Mouse (Mus musculus): Measurements from ENCODE around the gene Tnni3.
A peak's percentile ranks its signal among the peaks of the same experiment; 100 is the strongest.
"Not testable (repeated sequence)": the region's sequence is repeated elsewhere in the genome, so short reads cannot be mapped to it uniquely, and the experiment has no call there.

Gene Tnni3

GRCm38 (mm10) chr7:4524212-4524922, at the start of gene Tnni3:
TSS of gene Tnni3 (minus strand) at chr7:4524229.
- DNase-seq = peak; percentile 51

GRCm38 (mm10) chr7:4572361-4572760, 48.3 kb upstream of the Tnni3 start:
- not testable (repeated sequence) for DNase-seq

GRCm38 (mm10) chr7:4562660-4563059, 38.6 kb upstream of the Tnni3 start:
- no peak for DNase-seq

DNA sequence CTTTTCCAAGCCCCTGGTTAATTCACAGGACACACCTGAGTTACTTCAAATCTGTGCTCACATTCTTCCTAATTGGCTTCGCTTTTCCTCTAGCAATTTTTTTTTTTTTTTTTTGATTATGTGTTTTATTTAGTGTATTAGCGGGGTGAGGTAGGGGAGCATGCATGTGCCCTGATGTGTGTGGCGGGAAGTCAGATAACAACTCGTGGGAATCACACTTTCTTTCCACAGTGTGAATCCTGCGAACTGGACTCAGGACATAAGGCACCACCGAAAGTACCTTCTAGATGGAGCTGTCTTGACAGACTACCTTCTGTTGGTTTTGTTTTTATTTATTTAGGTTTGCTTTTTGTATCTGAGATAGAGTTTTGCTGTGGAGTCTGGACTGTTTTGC, 33.1 kb upstream of the Tnni3 start:
- no peak for DNase-seq

- DNase-seq = peak; percentile 85
Measured at GRCm38 (mm10) chr7:4556256-4557166, 32.5 kb upstream of the Tnni3 start.

DNA sequence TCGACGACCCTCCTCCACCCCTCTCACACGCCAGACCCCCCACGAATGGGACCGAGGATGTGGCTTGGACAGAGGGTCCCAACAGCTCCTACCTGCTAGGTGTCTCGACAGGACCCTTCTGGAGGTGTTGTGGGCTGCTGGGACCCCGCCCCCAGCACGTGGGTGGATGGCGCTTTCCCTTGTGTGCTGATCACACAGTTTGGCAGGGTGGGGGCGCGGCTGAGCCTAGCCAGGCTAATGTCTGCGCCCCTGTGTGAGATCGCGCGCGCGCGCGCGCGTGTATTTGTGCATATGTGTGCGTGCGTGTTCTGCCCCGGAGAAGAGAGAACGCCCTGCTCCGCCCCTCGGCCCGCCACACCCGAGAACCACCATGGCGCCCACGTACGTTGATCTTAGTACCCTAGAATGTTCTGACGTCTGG, 23.2 kb upstream of the Tnni3 start, which contains the start of gene Syt5:
TSS of gene Syt5 (minus strand) at position 321 of the 421 bp plus-strand sequence.
- DNase-seq = peak; percentile 57

GRCm38 (mm10) chr7:4546591-4547131, 22.6 kb upstream of the Tnni3 start:
- DNase-seq = peak; percentile 86

DNA sequence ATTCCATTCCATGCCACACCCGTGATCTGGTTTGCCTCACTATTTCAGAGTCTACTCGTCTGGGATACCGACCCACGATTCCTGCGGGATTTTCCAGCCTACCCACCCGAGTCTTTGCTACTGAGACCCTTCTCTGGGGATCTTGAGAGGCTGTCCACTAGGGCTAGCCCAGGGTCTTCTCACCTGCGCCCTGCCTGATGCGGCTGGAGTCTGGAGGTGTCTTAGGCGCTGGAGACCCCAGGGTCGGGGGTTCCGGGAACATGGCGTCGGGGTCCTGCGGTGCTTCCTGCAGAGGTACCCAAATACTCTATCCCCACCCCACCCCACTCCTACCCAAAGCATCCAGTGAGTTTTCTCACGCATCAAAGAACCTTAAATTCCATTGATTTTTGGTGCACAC, 22.0 kb upstream of the Tnni3 start:
- DNase-seq = no peak

DNA sequence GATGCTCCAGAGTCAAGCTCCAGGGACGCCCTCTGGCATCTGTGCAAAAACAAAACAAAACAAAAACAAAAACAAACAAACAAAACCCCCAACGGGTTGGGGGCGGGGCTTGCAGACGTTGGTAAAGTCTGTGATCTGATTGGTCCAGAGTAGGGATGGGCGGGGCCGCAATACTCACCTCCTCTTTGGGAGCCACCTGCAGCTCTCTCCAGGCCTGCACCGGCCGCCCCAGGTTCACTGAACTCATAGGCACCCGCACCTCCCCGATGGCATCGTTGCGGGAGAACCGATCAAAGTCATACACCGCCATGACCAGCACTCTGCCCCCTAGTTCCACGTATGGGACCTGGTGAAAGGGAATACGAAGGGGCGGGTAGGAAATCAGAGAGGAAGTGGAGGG, 18.0 kb upstream of the Tnni3 start:
- DNase-seq = no peak

GRCm38 (mm10) chr7:4541344-4541743, 17.3 kb upstream of the Tnni3 start:
- DNase-seq = no peak

DNA sequence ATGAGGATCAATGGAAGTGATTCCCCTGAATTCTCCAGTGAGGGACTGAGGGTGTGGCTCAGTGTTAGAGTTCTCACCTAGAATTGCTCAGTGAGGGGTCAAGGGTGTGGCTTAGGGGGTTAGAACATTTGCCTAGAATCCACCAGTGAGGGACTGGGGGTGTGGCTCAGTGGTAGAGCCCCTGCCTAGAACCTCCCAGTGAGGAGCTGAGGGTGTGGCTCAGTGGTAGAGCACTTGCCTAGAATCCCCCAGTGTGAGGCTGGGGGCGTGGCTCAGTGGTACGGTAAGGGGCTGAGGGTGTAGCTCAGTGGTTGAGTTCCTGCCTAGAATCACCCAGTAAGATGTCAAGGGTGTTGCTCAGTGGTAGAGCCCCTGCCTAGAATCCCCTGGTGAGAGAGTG, 15.0 kb upstream of the Tnni3 start:
- DNase-seq = no peak

DNA sequence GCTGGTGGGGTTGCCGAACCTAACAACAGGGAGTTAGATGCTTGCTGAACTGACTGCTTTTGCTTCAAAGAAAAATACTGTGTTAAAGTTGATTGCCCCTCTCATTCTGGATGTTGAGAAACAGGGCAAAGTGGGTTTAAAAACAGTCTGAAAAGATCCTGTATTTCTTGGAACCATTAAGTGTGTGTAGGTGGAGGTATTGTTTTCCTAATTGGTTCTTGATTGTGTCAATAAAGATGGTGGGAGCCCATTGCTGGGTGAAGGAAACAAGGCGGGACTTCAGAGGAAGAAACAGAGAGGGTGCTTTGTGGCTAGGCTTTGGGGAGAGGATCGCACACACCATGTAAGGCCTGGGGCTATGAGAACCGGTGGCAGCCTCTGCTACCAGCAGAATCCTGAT, 13.2 kb upstream of the Tnni3 start:
- no peak for DNase-seq

GRCm38 (mm10) chr7:4536369-4536768, 12.3 kb upstream of the Tnni3 start:
- no peak for DNase-seq

GRCm38 (mm10) chr7:4532005-4532729, 8.1 kb upstream of the Tnni3 start, which contains the start of gene Dnaaf3:
TSS of gene Dnaaf3 (minus strand) at chr7:4532453.
- DNase-seq = no peak

DNA sequence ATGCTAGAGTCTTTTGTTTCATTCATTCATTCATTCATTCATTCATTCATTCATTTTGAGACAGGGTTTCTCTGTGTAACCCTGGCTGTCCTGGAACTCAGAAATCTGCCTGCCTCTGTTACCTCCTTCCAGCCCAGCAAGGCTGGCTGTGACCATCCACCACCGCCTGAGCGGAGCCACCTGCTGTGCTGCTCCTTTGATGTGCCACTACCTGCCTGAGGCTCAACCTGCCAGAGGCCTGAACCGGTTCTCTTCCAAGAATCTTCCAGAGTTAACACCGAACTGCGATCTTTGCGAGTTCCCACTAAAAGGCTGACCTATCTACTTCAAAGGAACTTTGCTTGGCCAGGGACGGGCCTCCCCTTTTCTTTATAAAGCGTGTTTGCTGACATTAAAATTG, 6.1 kb upstream of the Tnni3 start:
- DNase-seq = not testable (repeated sequence)

DNA sequence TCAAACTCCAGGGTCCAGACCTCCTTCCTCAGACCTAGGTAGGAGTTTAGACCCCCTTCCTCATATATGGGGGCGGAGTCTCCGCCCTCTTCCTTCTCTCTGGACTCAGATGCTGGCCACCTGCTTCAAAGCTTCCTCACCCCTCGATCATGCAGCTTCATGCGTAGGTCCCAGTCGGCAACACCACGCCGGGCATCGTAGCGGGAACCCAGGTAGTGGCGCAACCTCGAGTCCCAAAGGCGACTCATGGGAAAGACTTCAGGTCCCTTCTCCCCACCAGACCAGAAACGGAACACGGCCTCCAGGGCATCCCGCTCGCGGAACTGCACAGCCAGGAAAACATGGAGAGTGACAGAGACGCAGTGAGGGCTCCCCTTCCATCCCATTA, 3.3 kb upstream of the Tnni3 start:
- no peak for DNase-seq

DNA sequence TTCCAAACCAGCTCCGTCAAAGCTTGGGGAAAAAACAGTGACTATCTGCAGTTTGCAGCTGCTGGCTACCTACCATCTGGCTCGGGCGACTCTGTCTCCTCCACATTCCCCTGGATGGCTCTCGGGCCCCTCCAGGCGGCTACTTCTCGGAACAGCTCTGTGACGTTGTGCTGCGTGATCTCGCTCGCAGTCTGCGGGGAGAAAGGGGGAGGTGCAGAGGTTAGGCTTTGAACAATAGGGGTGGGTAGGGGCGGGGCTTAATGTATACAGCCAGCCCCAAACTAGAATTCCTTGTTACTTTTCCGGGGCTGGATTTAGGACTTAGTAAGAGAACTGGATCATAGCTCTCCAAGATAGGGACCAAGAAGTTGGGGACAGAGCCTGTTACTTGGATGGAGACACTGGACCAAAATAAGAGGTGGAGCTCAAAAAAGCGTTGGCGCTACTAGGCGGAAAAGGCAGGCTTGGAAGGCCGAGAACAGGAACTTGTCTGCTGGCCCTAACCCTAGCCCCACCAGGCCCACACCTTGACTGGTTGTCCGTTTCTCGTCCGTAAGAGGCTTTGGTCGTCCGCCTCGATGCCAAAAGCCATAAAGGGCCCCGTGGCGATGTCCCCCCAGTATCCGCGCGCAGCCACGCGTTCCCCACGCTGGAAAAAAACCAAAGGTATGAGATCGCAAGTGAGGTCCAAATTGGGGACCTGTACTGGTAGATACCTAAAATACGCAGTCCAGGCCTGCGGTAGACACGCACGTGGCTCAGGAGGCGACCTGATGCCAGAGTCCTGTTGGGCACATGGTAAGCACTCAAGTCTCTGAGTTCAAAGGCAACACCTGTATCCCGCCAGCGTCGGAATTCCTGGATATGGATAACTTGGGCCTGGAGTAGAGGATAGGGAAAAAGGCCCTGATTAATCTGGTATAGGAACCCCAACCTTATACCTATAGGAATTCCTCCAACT, 2.6 kb upstream of the Tnni3 start:
- peak; percentile 71 for DNase-seq

DNA sequence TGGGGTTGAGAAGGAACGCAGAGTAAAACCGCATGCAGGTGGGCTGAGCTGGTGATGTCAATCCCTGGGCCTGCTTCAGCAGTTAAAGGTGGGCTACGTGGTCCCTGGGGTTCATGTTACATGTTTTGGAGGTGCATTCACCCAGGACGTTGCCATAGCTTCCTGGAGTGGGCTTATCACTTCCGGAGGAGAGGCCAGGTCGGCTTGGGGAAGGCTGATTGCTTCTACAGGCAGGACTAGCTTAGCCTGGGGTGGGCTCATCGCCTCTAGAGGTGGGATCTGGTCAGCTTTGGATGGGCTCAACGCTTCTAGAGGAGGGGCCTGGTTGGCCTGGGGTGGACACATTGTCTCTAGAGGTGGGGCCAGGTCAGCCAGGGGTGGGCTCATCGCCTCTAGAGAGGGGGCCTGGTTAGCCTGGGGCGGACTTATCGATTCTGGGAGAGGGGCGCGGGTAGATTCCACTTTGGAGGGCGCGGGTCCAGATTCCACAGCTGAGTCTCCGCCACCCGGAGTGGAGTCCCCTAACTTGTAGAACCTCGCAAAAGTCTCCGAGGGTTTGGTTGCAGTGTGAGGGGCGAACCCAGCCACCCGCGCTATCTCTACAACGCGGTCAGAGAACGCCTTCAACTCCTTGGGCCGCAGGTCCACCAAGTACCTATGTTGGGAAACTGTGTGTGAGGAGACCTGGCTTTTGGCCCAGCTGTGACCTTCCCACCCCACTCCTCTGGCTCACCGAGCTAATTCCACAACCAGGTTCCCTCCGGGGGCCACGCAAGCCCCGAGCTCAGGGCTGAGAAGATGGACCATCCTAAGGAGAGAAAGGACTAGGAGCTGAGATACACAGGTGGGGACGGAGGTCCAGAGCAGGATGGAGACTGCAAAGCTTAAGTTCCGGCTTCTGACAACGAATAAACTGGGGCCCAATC, 561 bp downstream of the Tnni3 start:
- peak; percentile 24 for DNase-seq

DNA sequence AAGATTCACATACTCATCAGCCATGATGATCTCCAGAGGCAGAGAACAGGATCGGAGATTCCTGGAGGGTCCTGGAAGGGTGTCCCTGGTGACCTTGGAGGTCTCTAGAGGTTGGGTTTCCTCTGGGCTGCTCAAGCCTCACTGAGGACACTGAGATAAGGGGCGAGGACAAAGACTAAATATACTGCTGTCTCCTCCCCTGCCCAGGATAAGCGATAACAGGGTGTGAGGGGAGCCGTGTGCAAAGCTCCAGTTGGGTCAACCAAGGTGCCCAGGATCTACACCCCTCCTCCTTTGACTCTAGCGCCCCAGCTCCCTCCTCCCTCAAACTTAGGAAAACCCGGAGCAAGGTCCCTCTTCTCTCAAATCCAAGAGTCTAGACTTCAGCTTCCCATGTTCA, 1.7 kb downstream of the Tnni3 start:
- no peak for DNase-seq

- no peak for DNase-seq
Measured at GRCm38 (mm10) chr7:4521231-4522003, 2.6 kb downstream of the Tnni3 start.
